Mouse (Mus musculus) retina, postnatal 1 day (tissue): ENCODE measurements around the gene Selp.

Source experiments
- DNase-seq: peaks from one replicate; pipeline ENCODE4 v3.0.0-alpha.2; 2012

The Selp gene

GRCm38 (mm10) chr1:164184142-164184870 lies 69.2 kb downstream of the Selp start:
- DNase-seq: peak; percentile 81

GRCm38 (mm10) chr1:164184871-164185223 lies 69.8 kb downstream of the Selp start:
- no peak for DNase-seq

GRCm38 (mm10) chr1:164185316-164185715 lies 70.3 kb downstream of the Selp start:
- no peak for DNase-seq

- DNase-seq: no peak
Observed at GRCm38 (mm10) chr1:164187002-164187560, 72.0 kb downstream of the Selp start.

GRCm38 (mm10) chr1:164199551-164199950 lies 84.5 kb downstream of the Selp start:
- no peak for DNase-seq
